Mouse (Mus musculus) right cerebral cortex, postnatal 10 days (tissue): ENCODE measurements at regions not wholly inside any gene's neighbourhood (a gene's known extent, or its start where the extent isn't known, plus 50 kb on each side); places are given as distances from the start of the nearest gene placed in this dataset.

Experiments
- DNase-seq, 2 experiments: peaks; one replicate each; pipeline ENCODE4 v3.0.0; 2021; ENCODE audit warnings: low spot score in 2 of 2

GRCm38 (mm10) chr2:159138603-159139002, 344.0 kb downstream of the Dhx35 start:
- DNase-seq = no peak

GRCm38 (mm10) chr2:159145980-159146379, 351.4 kb downstream of the Dhx35 start:
- no peak for DNase-seq

DNA sequence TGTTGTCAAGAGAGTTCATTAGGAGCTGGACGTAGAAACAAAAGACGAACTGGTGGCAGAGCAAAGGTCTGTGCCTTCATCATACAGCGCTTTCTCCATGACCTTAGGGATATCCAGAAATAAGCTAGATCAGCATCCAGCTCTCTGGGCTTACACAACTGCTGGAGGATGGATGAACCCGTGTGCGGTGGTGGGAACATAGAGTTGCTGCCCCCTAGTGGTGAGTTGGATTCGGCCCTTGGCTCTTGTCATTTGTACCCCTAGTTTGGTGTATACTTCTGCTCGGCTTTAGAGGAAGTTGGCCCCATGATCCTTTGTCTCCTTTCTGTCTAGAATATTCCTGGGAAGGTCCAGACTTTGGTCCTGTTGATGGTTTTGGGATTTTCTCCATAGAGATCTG, 369.4 kb downstream of the Dhx35 start:
- peak; percentile 28 to 46 for DNase-seq

- no peak for DNase-seq
These were observed 374.0 kb downstream of the Dhx35 start for GRCm38 (mm10) chr2:159168553-159169064.

DNA sequence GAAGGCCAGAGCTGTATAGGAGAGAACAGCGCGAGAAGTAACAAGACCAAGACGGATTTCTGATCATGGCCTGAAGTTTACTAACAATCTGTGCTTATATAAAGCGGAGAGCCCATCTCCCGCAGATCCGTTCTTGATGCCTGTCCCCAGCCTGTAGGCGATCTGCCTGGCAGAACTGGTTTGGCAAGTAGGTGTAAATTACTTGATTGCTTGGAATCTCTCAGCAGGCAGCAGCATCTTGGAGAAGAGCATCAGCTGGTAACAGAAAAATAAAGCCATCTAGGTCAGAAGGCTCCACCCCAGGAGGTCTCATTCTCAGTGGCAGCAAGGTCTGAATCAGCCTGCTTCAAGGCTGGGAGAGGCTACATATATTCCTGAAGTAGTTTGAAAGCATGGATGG, 401.5 kb downstream of the Dhx35 start:
- DNase-seq = no peak

DNA sequence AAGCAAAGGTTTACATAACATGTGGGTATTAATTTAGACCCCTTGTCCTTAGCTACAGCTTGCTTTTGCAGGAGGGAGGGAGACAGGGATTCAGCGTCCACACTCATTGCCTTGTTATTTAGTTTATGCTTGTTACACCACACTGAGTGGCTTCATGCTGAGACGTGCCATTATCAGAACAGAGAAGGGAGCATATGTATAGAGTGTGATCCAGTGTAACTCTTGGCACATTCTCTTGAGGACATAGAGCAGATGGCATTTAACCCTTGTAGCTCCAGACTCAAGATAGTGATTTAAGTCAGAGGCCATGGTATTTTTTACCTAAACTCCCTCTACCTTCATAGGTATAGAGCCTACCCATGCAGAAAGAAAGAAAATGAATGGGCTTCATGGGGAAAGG, 437.7 kb downstream of the Dhx35 start:
- DNase-seq = no peak

GRCm38 (mm10) chr2:159235000-159235399, 440.4 kb downstream of the Dhx35 start:
- peak in 1 of 2 experiments; percentile 26 for DNase-seq

GRCm38 (mm10) chr2:159250065-159250464, 455.5 kb downstream of the Dhx35 start:
- DNase-seq = peak; percentile 29 to 30

GRCm38 (mm10) chr2:159250993-159251665, 456.5 kb downstream of the Dhx35 start:
- no peak for DNase-seq

- no peak for DNase-seq
These were observed 475.8 kb downstream of the Dhx35 start for GRCm38 (mm10) chr2:159270221-159271080.

GRCm38 (mm10) chr2:159278896-159279295, 484.3 kb downstream of the Dhx35 start:
- no peak for DNase-seq

DNA sequence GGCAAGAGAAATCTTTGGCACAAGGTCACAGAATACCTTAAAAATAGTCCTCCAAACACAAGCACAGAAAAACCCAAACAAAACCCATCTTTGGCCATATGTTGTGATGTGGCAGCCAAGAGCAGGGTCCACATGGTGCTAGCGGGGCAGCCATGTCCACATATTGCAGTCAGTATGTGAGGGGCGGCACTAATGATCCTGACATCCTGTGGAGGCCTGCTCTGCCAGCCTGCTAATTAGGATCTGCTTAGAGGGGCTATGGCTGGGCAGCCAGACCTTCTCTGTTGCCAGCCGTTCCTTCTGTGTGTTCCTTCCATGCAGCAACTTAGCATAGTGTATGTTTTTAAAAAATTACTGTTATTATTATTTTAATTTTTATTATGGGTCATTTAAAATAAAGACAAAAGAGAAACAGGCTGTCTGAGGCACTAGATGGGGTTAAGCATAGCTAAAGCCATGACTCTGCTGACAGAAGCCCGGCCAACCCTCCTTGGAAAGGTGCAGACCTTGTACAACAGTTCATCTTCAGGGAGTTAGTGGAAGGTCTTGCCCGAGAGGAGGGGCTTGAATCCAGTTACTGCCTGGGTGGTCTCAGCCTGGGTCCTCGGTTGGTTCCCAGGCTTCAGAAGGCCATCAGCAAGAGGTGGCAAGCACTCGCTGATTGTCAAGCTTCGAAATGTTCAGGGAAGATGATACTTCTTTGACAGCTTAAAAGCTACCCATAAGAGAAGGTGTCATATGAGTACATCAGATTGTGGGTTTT, 487.1 kb downstream of the Dhx35 start:
- DNase-seq = no peak

- peak; percentile 34 to 40 for DNase-seq
These were observed 489.5 kb downstream of the Dhx35 start for GRCm38 (mm10) chr2:159284100-159284499.

DNA sequence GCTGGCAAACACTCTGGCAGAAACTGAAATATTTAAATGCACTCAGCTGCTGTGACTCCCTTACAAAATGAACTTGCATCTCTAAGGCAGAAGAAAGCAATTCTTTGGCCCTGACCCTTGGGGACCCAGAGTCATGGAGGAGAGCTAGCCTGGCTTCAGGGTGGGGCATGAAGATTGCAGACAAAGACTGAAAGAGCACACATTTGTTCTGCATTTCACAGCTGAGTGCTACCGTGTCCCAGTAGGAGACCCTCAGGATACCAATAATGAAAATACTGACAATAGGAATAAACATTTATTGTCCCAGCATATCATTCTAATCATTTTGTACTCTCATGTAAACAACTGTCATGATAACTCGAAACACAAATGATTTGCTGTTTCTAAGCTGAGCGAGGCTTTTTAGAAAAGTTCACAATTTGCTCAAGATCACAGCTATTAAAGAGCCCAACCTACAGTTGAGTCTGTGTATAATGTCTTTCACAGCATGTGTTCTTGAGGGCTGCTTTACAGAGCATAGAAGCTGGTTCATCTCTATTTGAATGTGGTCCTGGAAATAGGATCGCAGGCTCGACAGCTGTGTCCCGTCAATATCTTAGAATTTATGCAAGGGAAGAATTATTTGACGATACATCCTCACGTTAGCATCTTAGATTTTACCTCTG, 490.1 kb downstream of the Dhx35 start:
- DNase-seq = no peak

GRCm38 (mm10) chr2:159287996-159288563, 493.5 kb downstream of the Dhx35 start:
- no peak for DNase-seq

- DNase-seq = no peak
These were observed 495.5 kb downstream of the Dhx35 start for GRCm38 (mm10) chr2:159290081-159290480.

DNA sequence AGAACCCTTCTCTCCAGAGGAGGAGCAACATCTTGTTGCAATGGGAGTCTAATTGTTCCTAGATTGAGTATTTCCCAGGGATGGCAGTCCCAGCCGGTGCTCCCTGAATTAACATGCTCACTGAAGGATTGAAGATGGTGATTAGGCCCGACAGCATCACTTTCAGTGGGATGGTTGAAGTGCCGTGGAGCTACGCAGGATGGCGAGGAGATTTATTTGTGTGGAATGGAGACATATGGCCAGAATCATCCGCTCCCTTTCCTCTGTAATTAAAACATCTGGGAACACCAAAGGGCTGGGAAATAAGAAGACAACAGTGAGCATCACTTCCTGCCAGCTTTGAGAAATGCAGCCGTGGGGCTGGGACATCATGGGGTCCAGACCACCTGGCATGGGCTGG, 512.4 kb downstream of the Dhx35 start:
- DNase-seq = no peak

GRCm38 (mm10) chr2:159334711-159335110, 540.1 kb downstream of the Dhx35 start:
- DNase-seq = no peak

DNA sequence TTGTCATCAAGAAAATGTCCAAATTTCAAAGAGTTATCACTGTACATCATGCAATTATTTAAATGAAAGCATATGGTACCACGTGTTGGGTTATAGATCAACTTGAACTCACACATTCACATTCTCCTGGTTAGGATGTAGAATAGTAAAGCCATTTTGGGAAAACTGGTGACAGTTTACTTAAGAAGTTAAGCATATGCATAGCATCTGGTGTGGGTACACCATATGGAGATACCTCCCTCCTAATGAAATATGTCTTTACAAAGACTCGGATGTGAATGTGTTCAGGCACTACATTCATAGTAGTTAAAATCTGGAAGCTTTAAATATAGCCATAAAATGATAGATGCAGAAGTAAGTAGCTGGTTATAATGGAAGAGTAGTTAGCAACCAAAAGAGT, 542.0 kb downstream of the Dhx35 start:
- DNase-seq = no peak

DNA sequence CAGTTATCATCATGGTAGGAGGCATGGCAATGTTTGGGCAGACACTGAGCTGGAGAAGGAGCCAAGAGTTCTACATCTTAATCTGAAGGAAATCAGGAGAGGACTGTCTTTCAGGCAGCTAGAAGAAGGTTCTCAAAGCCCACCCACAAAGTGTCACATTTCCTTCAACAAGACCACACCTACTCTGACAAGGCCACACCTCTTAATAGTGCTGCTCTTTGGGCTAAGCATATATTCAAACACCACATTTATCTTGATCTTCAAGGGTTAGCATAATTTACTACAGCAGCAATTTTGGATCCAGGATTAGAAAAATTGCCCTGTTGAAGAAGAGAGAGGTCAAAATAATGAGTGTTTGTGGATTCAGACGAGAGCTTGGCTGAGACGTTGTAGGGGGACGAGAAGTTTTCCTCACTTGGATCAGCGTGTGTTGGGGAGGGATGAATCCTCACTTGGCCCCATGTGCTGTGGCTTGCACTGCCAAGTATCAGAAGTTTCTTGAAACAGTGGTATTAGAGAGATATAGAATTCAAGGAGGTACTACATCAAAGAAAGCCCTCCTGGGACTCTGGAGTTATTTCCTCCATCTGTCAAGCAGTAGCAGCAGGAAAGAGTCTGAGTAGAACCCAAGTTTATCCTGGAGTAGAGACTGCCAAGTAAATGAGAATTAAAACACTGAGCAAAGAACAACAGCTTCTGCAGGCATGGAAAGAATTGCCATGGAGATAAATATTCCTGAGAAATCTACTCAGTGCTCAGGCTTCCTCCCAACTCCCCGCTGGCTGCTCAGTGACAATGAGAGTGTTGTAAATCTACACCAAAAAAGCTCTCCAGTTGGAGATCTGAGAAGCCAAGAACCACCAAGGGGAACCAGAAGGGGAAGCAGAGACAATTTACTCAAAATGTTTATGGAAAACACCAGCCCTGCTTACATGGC, 549.3 kb downstream of the Dhx35 start:
- DNase-seq = peak; percentile 52 to 55
